Mouse (Mus musculus) kidney, adult 2 months (tissue): ENCODE measurements around the gene B3gat3. TPM values are rescaled to one million over a fixed set of nuclear protein-coding genes. Genes with fewer than 3 reads are reported as not detected.

ENCODE experiments used
- DNase-seq: peaks from one replicate; pipeline ENCODE4 v3.0.0; 2021
- H3K27ac ChIP-seq: fragments of 200-500 bp; 2 replicates; pipeline ENCODE4 v1.5.1; 2012; ENCODE audit warnings: low read depth, low read length, control low read depth, inconsistent platforms; ENCODE audit not compliant: insufficient read depth
- H3K27me3 ChIP-seq: fragments of 200-500 bp; replicated peaks from 2 replicates; pipeline ENCODE4 v1.6.1; 2012; ENCODE audit warnings: mild to moderate bottlenecking, moderate library complexity, low read length, inconsistent platforms; ENCODE audit not compliant: control insufficient read depth, insufficient read depth
- H3K36me3 ChIP-seq: fragments of 200-500 bp; 2 replicates; pipeline ENCODE4 v1.6.1; 2012; ENCODE audit warnings: mild to moderate bottlenecking, moderate library complexity, low read length, inconsistent platforms; ENCODE audit not compliant: control insufficient read depth, insufficient read depth
- H3K4me1 ChIP-seq: fragments of 200-500 bp; 2 replicates; pipeline ENCODE4 v1.6.1; 2011; ENCODE audit warnings: low read length; ENCODE audit not compliant: control insufficient read depth, insufficient read depth
- H3K4me3 ChIP-seq: fragments of 200-500 bp; 2 replicates; pipeline ENCODE4 v1.5.1; 2011; ENCODE audit warnings: mild to moderate bottlenecking, low read depth, low read length, control low read depth; ENCODE audit not compliant: insufficient read depth
- CTCF ChIP-seq: fragments of 200-500 bp; conservative IDR thresholded peaks from 2 replicates; pipeline ENCODE4 v1.5.1; 2011; ENCODE audit warnings: low read depth, mild to moderate bottlenecking, control low read depth, low read length, moderate library complexity, mixed read lengths; ENCODE audit not compliant: insufficient read depth, insufficient read length
- POLR2A ChIP-seq: fragments of 200-500 bp; IDR thresholded peaks from one replicate; pipeline ENCODE4 v1.6.1; 2011; ENCODE audit warnings: low read depth, low read length, control low read depth
- WGBS: fragments of 180-500 bp; shearing (Covaris S2); methylation state at CpG from one replicate; pipeline ENCODE4 v1.1.7; 2018; 5-methylcytosine and 5-hydroxymethylcytosine counted together
- polyA plus RNA-seq: library from polyadenylated mRNA; depleted of rRNA; stranded (reverse); fragments of >200 nt; gene quantifications from 2 replicates; pipeline ENCODE4 v1.2.3, GENCODE M21; 2012

The B3gat3 gene
- polyA plus RNA-seq, 1 experiment: 105 TPM

DNA sequence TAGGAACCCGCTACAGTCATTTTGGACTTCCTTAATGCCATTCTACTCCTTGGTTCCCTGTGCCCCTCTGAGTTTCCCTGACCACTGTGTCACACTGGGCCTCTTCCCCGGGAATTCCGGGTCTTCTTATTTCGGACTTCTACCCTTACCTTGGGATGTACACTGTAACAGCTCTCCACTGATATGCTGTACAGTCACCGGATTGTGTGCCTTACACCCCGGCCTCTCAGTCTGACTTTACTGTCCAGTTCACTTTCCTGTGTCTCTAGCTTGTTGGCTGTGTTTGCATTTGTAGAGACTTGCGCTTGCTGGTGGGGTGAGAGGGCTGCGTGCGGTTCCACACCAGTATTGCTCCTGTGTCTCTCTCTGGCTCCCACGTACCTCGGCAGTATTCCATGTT is 9.9 kb downstream of the B3gat3 start:
- no peak for TF ChIP-seq CTCF
- no peak for TF ChIP-seq POLR2A
- H3K27me3 ChIP-seq: no peaks in the 10 kb centered on the region
- no peaks in the 10 kb centered on the region; the same call in none of the 2 replicates for H3K36me3 ChIP-seq
- H3K27ac ChIP-seq: no peak overlapping the region
- peak overlapping the region; percentile 64 for H3K4me3 ChIP-seq
- no peak for DNase-seq
- H3K4me1 ChIP-seq: no peaks in the 10 kb centered on the region
- 6% methylated on average over 11 of the region's 11 CpGs for WGBS

DNA sequence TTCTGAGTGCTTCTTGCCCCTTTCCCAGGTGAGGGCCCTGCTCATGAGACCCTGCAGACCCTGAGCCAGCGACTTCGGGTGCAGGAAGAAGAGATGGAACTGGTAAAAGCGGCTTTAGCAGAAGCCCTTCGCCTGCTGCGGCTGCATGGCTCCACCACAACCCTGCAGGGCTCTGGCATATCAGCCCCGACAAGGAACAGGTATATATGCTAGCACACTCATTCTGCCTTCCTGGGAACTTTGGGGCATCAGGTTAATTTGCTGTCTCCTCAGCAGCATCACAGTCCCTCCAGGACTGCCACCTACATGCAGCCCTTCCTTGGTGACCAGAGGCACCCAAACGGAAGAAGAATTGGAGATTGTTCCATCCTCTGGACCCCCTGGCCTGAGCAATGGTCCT is 10.6 kb downstream of the B3gat3 start:
- Histone ChIP-seq H3K4me3 (no peak overlapping the region), H3K4me1 (no peaks in the 10 kb centered on the region), H3K27ac (no peak overlapping the region), H3K27me3 (no peaks in the 10 kb centered on the region), H3K36me3 (no peaks in the 10 kb centered on the region; the same call in none of the 2 replicates)
- TF ChIP-seq POLR2A: no peak
- no peak for TF ChIP-seq CTCF
- no peak for DNase-seq
- WGBS: 84% methylated on average over 7 of the region's 7 CpGs

DNA sequence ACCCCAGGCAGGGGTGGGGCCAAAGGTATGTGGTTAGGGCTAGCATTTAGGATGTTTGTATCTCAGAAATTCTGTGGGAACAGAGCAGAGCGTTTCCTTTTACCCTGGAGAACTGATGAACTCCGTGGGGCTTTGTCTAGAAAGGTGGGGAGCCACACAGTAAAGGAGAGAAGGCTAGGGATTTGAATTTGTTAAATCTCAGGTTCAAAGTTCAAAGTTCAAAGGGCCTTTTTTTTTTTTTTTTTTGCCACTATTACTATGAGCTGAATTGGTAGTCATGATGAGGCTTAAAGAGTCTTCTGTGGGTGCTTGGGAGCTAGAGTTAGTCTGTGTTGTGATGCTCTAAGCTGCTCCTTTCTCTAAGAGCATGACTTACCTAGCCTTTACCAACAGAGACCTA is 16.6 kb downstream of the B3gat3 start:
- peaks cover 2% of the 10 kb centered on the region for H3K36me3 ChIP-seq
- TF ChIP-seq POLR2A (no peak), CTCF (no peak)
- no peak overlapping the region for H3K27ac ChIP-seq
- H3K4me3 ChIP-seq: no peak overlapping the region
- 60% methylated on average over 2 of the region's 2 CpGs for WGBS
- no peak for DNase-seq
- 0 out of 2 replicates have a peak, but pooled peaks cover 2% of the 10 kb centered on the region for H3K4me1 ChIP-seq
- no peaks in the 10 kb centered on the region for H3K27me3 ChIP-seq

DNA sequence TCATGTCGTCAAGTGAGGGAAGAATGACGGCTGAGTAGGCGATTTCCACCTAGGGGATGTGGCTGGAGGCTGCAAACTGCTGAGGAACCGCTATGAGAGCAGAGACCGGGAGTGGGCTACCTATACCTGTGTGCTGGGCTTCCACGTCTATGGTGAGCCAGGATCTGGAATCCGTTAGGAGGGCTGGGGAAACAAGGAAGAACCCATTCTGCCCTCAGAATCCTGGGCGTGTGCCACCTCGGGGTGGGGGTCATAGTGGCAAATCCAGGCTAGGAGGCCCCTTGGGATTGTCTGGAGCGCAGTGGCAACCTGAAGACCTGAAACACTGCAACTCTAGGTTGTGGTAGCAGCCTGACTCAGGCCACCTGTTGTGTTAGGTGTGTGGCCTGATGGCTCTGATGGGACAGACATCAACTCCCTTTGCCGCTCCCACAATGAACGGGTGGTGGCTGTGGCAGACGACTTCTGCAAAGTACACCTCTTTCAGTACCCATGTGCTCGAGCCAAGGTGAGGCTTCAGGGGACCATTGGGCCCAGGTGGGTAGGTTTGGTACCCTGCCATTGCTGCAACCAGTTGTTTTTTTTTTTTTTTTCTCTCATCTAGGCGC is 20.5 kb downstream of the B3gat3 start:
- TF ChIP-seq POLR2A (no peak), CTCF (no peak)
- Histone ChIP-seq H3K4me3 (no peak overlapping the region), H3K27ac (no peak overlapping the region), H3K36me3 (peaks cover 2% of the 10 kb centered on the region), H3K4me1 (peaks cover 7% of the 10 kb centered on the region; the same call in 1 of the 2 replicates), H3K27me3 (no peaks in the 10 kb centered on the region)
- DNase-seq: no peak
- 82% methylated on average over 15 of the region's 15 CpGs for WGBS

DNA sequence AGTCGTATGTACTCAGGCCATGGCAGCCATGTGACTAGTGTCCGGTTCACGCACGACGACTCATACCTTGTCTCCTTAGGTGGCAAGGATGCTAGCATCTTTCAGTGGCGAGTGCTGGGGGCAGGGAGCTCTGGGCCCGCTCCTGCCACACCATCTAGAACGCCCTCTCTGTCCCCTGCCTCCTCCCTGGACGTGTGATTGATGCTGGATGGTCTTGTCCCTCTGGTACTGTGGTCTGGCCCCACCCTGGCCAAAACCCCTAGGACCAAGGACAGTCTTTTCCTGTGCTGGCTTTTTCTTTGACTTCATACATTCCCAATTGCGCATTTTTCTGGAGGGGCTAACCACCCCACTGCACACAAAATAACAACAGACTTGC is 21.0 kb downstream of the B3gat3 start:
- peak overlapping the region; percentile 22; the same call in 1 of the 2 replicates for H3K4me3 ChIP-seq
- no peaks in the 10 kb centered on the region for H3K27me3 ChIP-seq
- peaks cover 5% of the 10 kb centered on the region for H3K36me3 ChIP-seq
- DNase-seq: no peak
- WGBS: 42% methylated on average over 10 of the region's 10 CpGs
- 0 out of 2 replicates have a peak overlapping the region, but pooled peaks have one; percentile 8 for H3K27ac ChIP-seq
- TF ChIP-seq CTCF: no peak
- TF ChIP-seq POLR2A: no peak
- H3K4me1 ChIP-seq: peaks cover 7% of the 10 kb centered on the region; the same call in 1 of the 2 replicates

DNA sequence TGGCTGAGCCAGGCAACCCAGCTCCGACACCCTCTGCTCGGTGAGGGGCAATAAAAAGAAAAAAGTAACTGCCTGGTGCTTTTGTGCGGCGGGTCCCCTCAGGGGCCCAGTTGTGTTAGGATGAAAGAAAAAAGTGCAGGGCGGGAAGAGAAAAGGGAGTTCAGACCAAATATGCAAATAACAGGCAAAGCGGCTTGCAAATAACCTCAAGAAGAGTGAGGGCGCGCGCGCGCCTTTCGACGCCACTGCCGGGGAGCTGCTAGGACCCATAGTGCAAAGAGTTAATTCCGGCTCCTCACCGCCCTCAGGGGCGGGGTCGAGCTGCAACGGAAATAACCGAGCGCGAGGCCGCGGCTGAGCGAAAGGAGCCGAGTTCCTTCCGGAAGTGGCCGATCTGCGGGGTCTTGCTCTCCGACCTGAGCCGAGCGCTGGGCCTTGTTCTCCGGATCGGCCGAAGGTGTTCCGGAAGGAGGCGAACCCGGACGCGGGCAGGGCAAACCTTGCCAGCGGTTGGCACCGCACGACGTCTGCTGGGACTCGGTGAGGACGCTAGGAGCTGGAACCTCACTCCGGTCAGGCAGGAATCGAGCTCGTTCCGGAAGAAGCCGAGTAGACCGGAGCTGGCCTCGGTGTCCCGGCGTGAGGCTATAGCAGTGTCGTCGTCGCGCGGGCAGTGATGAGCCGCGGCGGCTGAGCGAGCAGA is 21.5 kb downstream of the B3gat3 start, which contains the start of gene Mta2:
Gene Mta2, plus strand, starts transcription at position 361 of the 703 bp plus-strand sequence.
- TF ChIP-seq POLR2A (peak; percentile 69), CTCF (no peak)
- DNase-seq: peak; percentile 98

More for the DNA sequence above, 21.5 kb downstream of the B3gat3 start, which contains the start of gene Mta2:
- Histone ChIP-seq H3K27me3 (no peaks in the 10 kb centered on the region), H3K36me3 (peaks cover 7% of the 10 kb centered on the region), H3K4me1 (peaks cover 7% of the 10 kb centered on the region; the same call in 1 of the 2 replicates), H3K27ac (peak within 1 kb of the TSS; percentile 94), H3K4me3 (peak within 1 kb of the TSS; percentile 88)
- WGBS: under 1% methylated on average over 64 of the region's 64 CpGs
